ENCODE assay signal across 31 mouse cellular contexts in genomic region chr4:33273437-33273836, GRCm38 (mm10). TPM values are rescaled to one million over a fixed set of nuclear protein-coding genes. Genes with fewer than 3 reads are reported as not detected.
DNase-seq lines count a peak whose midpoint lies in the region; ATAC-seq and TF ChIP-seq lines count a peak whose summit lies in the region.
"Had no signal": no experiment of that assay in that cellular context is flagged by ENCODE, and none has a peak within 500 bp of the region (broad histone marks: within the 10 kb centered on the region; RNA-seq: fewer than 3 reads in every experiment).

No protein-coding gene starts in this region.

- DNase-seq in 3T3-L1 (ENCODE audit: low read depth, low spot score): peak; percentile 19
- DNase-seq in CD4-positive, CD25-positive, alpha-beta regulatory T cell, adult 2 months (ENCODE audit: low read depth, low spot score): peak; percentile 68
- DNase-seq in induced T-regulatory cell, adult 2 months (ENCODE audit: low read depth): peak; percentile 63
- no peak for DNase-seq in left cerebral cortex, adult 9 months (ENCODE audit: low spot score in 2 of 2)
- no peak for DNase-seq in gastrocnemius, postnatal 25 days
- DNase-seq in adrenal gland, postnatal 14 days: no peak
- DNase-seq: adrenal gland, postnatal 10 days; cerebellum, adult 11 months; cerebellum, adult 2 months; cerebellum, adult 9-11 months; cerebellum, postnatal 25 days; gastrocnemius, adult 2 months; gastrocnemius, postnatal 14 days; heart, adult 18-20 months; heart, postnatal 10 days; heart, postnatal 36 days; kidney, adult 2 months had no signal

- no peak for TF ChIP-seq POLR2A in ES-Bruce4 (IDR thresholded peaks at IDR 0.05; ENCODE audit: insufficient read depth, low read length)

- no peak for TF ChIP-seq EP300 in ES-Bruce4 (IDR thresholded peaks at IDR 0.05; ENCODE audit: insufficient read depth, low read depth, low read length)

- H3K4me3 ChIP-seq in ES-Bruce4 (ENCODE audit: low read depth, low read length): no peak overlapping the region
- H3K4me3 ChIP-seq in kidney, embryonic 16.5 days (ENCODE audit: low read length): no peak overlapping the region
- H3K4me3 ChIP-seq: embryonic facial prominence, embryonic 12.5 days; embryonic facial prominence, embryonic 15.5 days; erythroblast, embryonic 14.5 days; forebrain, embryonic 12.5 days; forebrain, embryonic 15.5 days; gastrocnemius, adult 2 months; heart, embryonic 12.5 days; heart, embryonic 15.5 days; hindbrain, embryonic 10.5 days; hindbrain, embryonic 13.5 days had no signal

- peaks cover 2% of the 10 kb centered on the region for H3K9me3 ChIP-seq in ES-Bruce4 (replicated peaks; ENCODE audit: control insufficient read depth, insufficient read depth, low read length, poor library complexity, severe bottlenecking)
- peaks cover 4% of the 10 kb centered on the region; the same call in 1 of the 2 replicates for H3K9me3 ChIP-seq in kidney, embryonic 16.5 days (ENCODE audit: low read length)
- H3K9me3 ChIP-seq: embryonic facial prominence, embryonic 12.5 days; embryonic facial prominence, embryonic 15.5 days; forebrain, embryonic 12.5 days; forebrain, embryonic 15.5 days; G1E; heart, embryonic 12.5 days; heart, embryonic 15.5 days; hindbrain, embryonic 10.5 days; hindbrain, embryonic 13.5 days had no signal

- no peak for ATAC-seq in kidney, embryonic 16.5 days (ENCODE audit: low FRiP score, low TSS enrichment)
- ATAC-seq: forebrain, embryonic 15.5 days; hindbrain, embryonic 16.5 days; intestine, postnatal 0 days had no signal

- no peak for TF ChIP-seq CTCF in ES-Bruce4 (IDR thresholded peaks at IDR 0.05; ENCODE audit: low read depth, low read length)

- no peaks in the 10 kb centered on the region for H3K36me3 ChIP-seq in ES-Bruce4 (ENCODE audit: control insufficient read depth, insufficient read depth, low read length, poor library complexity, severe bottlenecking)
- no peaks in the 10 kb centered on the region for H3K36me3 ChIP-seq in kidney, embryonic 16.5 days (ENCODE audit: insufficient read depth, low read length)
- H3K36me3 ChIP-seq: embryonic facial prominence, embryonic 12.5 days; embryonic facial prominence, embryonic 15.5 days; forebrain, embryonic 12.5 days; forebrain, embryonic 15.5 days; G1E; heart, embryonic 12.5 days; heart, embryonic 15.5 days; hindbrain, embryonic 10.5 days; hindbrain, embryonic 13.5 days had no signal

- H3K9ac ChIP-seq in ES-Bruce4 (ENCODE audit: low read depth, poor library complexity, severe bottlenecking): no peak overlapping the region
- no peak overlapping the region for H3K9ac ChIP-seq in kidney, embryonic 16.5 days (replicated peaks; ENCODE audit: low read length)
- H3K9ac ChIP-seq: embryonic facial prominence, embryonic 12.5 days; embryonic facial prominence, embryonic 15.5 days; forebrain, embryonic 12.5 days; forebrain, embryonic 15.5 days; heart, embryonic 12.5 days; heart, embryonic 15.5 days; hindbrain, embryonic 13.5 days had no signal

- peaks cover 9% of the 10 kb centered on the region for H3K4me1 ChIP-seq in ES-Bruce4 (ENCODE audit: control insufficient read depth, insufficient read depth, low read length)
- H3K4me1 ChIP-seq in kidney, embryonic 16.5 days (ENCODE audit: insufficient read depth, low read length): no peaks in the 10 kb centered on the region
- H3K4me1 ChIP-seq: embryonic facial prominence, embryonic 12.5 days; embryonic facial prominence, embryonic 15.5 days; forebrain, embryonic 12.5 days; forebrain, embryonic 15.5 days; heart, embryonic 12.5 days; heart, embryonic 15.5 days; hindbrain, embryonic 10.5 days; hindbrain, embryonic 13.5 days had no signal

- no peaks in the 10 kb centered on the region for H3K27me3 ChIP-seq in ES-Bruce4 (ENCODE audit: control insufficient read depth, insufficient read depth, low read length, poor library complexity, severe bottlenecking)
- H3K27me3 ChIP-seq in kidney, embryonic 16.5 days (ENCODE audit: insufficient read depth, low read length): no peaks in the 10 kb centered on the region
- H3K27me3 ChIP-seq: embryonic facial prominence, embryonic 12.5 days; embryonic facial prominence, embryonic 15.5 days; forebrain, embryonic 12.5 days; forebrain, embryonic 15.5 days; heart, embryonic 12.5 days; heart, embryonic 15.5 days; hindbrain, embryonic 13.5 days had no signal

- no peak overlapping the region for H3K4me2 ChIP-seq in kidney, embryonic 16.5 days (replicated peaks; ENCODE audit: low read depth, low read length)
- H3K4me2 ChIP-seq: embryonic facial prominence, embryonic 12.5 days; embryonic facial prominence, embryonic 15.5 days; forebrain, embryonic 12.5 days; forebrain, embryonic 15.5 days; heart, embryonic 12.5 days; heart, embryonic 15.5 days; hindbrain, embryonic 13.5 days had no signal

- peak overlapping the region; percentile 10; the same call in 1 of the 2 replicates for H3K27ac ChIP-seq in ES-Bruce4 (ENCODE audit: insufficient read depth, low read length)
- H3K27ac ChIP-seq in kidney, embryonic 16.5 days (ENCODE audit: low read length): no peak overlapping the region
- H3K27ac ChIP-seq: embryonic facial prominence, embryonic 12.5 days; embryonic facial prominence, embryonic 15.5 days; forebrain, embryonic 12.5 days; forebrain, embryonic 15.5 days; gastrocnemius, adult 2 months; heart, embryonic 15.5 days; hindbrain, embryonic 10.5 days; hindbrain, embryonic 13.5 days had no signal

- 44% methylated on average over 3 of the region's 3 CpGs for WGBS in kidney, embryonic 16.5 days

RNA-seq across cellular contexts. Expression of gene Pnrc1, which starts 16.5 kb away (rescaled TPM):
- 70.2 and 72.9 TPM in 2 replicates for polyA plus RNA-seq in ES-Bruce4 (2011; ENCODE audit: insufficient read depth, insufficient read length, low read depth, missing spikeins)
- polyA plus RNA-seq in kidney, embryonic 16.5 days (2015; fragmentation: Nextera tagmentation; extraction: Ambion mirVana): 81.9 and 83.0 TPM in 2 replicates
- total RNA-seq in gastrocnemius, postnatal 25 days (2021): 100 to 1,000 TPM; 132 to 145 TPM
- total RNA-seq in adrenal gland, postnatal 14 days (2021): 192 and 224 TPM in 2 replicates

RNA-seq across cellular contexts. Expression of gene Rngtt, which starts 36.7 kb away (rescaled TPM):
- 48.5 and 51.9 TPM in 2 replicates for polyA plus RNA-seq in ES-Bruce4 (2011; ENCODE audit: insufficient read depth, insufficient read length, low read depth, missing spikeins)
- polyA plus RNA-seq in kidney, embryonic 16.5 days (2015; fragmentation: Nextera tagmentation; extraction: Ambion mirVana): 19.2 and 22.7 TPM in 2 replicates
- total RNA-seq in gastrocnemius, postnatal 25 days (2021): 1 to 10 TPM; 6.3 to 8.6 TPM
- 29.7 and 31.4 TPM in 2 replicates for total RNA-seq in adrenal gland, postnatal 14 days (2021)

Comparison
In these comparisons a context has a peak if more than half of its experiments do, and no peak if none do; other contexts are left out.
1. DNase-seq: peak in 3T3-L1 (single experiment), CD4-positive, CD25-positive, alpha-beta regulatory T cell, adult 2 months (single experiment) and induced T-regulatory cell, adult 2 months (single experiment); none in left cerebral cortex, adult 9 months (0 of 2), gastrocnemius, postnatal 25 days (single experiment) and adrenal gland, postnatal 14 days (single experiment).